Mouse (Mus musculus) midbrain, embryonic 10.5 days (tissue): ENCODE results near the gene Epha2. TPM values are rescaled to one million over a fixed set of nuclear protein-coding genes. Genes with fewer than 3 reads are reported as not detected.

Source experiments
- DNase-seq: peaks from one replicate; pipeline ENCODE4 v3.0.0-alpha.2; 2017; ENCODE audit warnings: low spot score
- H3K27ac ChIP-seq: fragments of 300-500 bp; sonication (generic); replicated peaks from 2 replicates; pipeline ENCODE4 v1.5.1; 2016; ENCODE audit warnings: mild to moderate bottlenecking
- H3K27me3 ChIP-seq: fragments of 300-500 bp; sonication (generic); 2 replicates; pipeline ENCODE4 v1.6.1; 2016; ENCODE audit warnings: low read depth, mild to moderate bottlenecking; ENCODE audit not compliant: poor library complexity, severe bottlenecking
- H3K36me3 ChIP-seq: fragments of 300-500 bp; sonication (generic); 2 replicates; pipeline ENCODE4 v1.6.1; 2016; ENCODE audit warnings: mild to moderate bottlenecking, moderate library complexity
- H3K4me1 ChIP-seq: fragments of 300-500 bp; sonication (generic); 2 replicates; pipeline ENCODE4 v1.6.1; 2016
- H3K4me3 ChIP-seq: fragments of 300-500 bp; sonication (generic); 2 replicates; pipeline ENCODE4 v1.5.1; 2016; ENCODE audit warnings: mild to moderate bottlenecking, moderate library complexity
- H3K9me3 ChIP-seq: fragments of 300-500 bp; sonication (generic); replicated peaks from 2 replicates; pipeline ENCODE4 v1.6.1; 2016; ENCODE audit warnings: mild to moderate bottlenecking
- WGBS: fragments of 180-500 bp; shearing (Covaris S2); methylation state at CpG from one replicate; pipeline ENCODE4 v1.1.7; 2016; 5-methylcytosine and 5-hydroxymethylcytosine counted together
- polyA plus RNA-seq: library from polyadenylated mRNA; unstranded; fragments of >200 nt; fragmentation: Nextera tagmentation; extraction: Ambion mirVana; gene quantifications from 2 replicates; pipeline ENCODE4 v1.2.1, GENCODE M21; 2016

Gene Epha2
- polyA plus RNA-seq, 1 experiment from 2014 or later = 3.6 TPM

GRCm38 (mm10) chr4:141345219-141345618, 44.2 kb downstream of the Epha2 start:
- 95% methylated on average over 12 of the region's 12 CpGs for WGBS
- no peak for DNase-seq
- Histone ChIP-seq H3K4me1 (peaks cover 39% of the 10 kb centered on the region), H3K27me3 (peaks cover 13% of the 10 kb centered on the region), H3K4me3 (no peak overlapping the region), H3K9me3 (no peaks in the 10 kb centered on the region), H3K27ac (no peak overlapping the region), H3K36me3 (no peaks in the 10 kb centered on the region)

- Histone ChIP-seq H3K27me3 (no peaks in the 10 kb centered on the region), H3K4me3 (no peak overlapping the region), H3K36me3 (no peaks in the 10 kb centered on the region), H3K9me3 (no peaks in the 10 kb centered on the region), H3K4me1 (peaks cover 29% of the 10 kb centered on the region), H3K27ac (0 out of 2 replicates have a peak overlapping the region, but pooled peaks have one; percentile 13)
- no peak for DNase-seq
- 75% methylated on average over 8 of the region's 8 CpGs for WGBS
Measured at GRCm38 (mm10) chr4:141347365-141347797, 46.3 kb downstream of the Epha2 start.

GRCm38 (mm10) chr4:141348616-141349015, 47.6 kb downstream of the Epha2 start:
- Histone ChIP-seq H3K36me3 (no peaks in the 10 kb centered on the region), H3K9me3 (no peaks in the 10 kb centered on the region), H3K27me3 (no peaks in the 10 kb centered on the region), H3K4me1 (peaks cover 28% of the 10 kb centered on the region), H3K4me3 (no peak overlapping the region), H3K27ac (no peak overlapping the region)
- no peak for DNase-seq
- 74% methylated on average over 11 of the region's 11 CpGs for WGBS

- WGBS = 88% methylated on average over 12 of the region's 12 CpGs
- no peaks in the 10 kb centered on the region for H3K36me3 ChIP-seq
Measured at GRCm38 (mm10) chr4:141350015-141350414, 49.0 kb downstream of the Epha2 start.

GRCm38 (mm10) chr4:141351972-141352371, 50.9 kb downstream of the Epha2 start:
- H3K36me3 ChIP-seq = no peaks in the 10 kb centered on the region
- no peaks in the 10 kb centered on the region for H3K9me3 ChIP-seq
- no peak for DNase-seq
- no peak overlapping the region for H3K27ac ChIP-seq
- peaks cover 31% of the 10 kb centered on the region for H3K4me1 ChIP-seq
- 67% methylated on average over 7 of the region's 7 CpGs for WGBS
- no peaks in the 10 kb centered on the region for H3K27me3 ChIP-seq
- no peak overlapping the region for H3K4me3 ChIP-seq

More at GRCm38 (mm10) chr4:141350015-141350414, 49.0 kb downstream of the Epha2 start:
- H3K27ac ChIP-seq = peak overlapping the region; percentile 46; the same call in 1 of the 2 replicates
- no peak for DNase-seq
- peaks cover 31% of the 10 kb centered on the region for H3K4me1 ChIP-seq
- no peaks in the 10 kb centered on the region for H3K9me3 ChIP-seq
- no peaks in the 10 kb centered on the region for H3K27me3 ChIP-seq
- no peak overlapping the region for H3K4me3 ChIP-seq

- peaks cover 24% of the 10 kb centered on the region for H3K4me1 ChIP-seq
- no peaks in the 10 kb centered on the region for H3K36me3 ChIP-seq
- 82% methylated on average over 5 of the region's 5 CpGs for WGBS
- no peaks in the 10 kb centered on the region for H3K27me3 ChIP-seq
- no peaks in the 10 kb centered on the region for H3K9me3 ChIP-seq
- H3K27ac ChIP-seq = no peak overlapping the region
- no peak overlapping the region for H3K4me3 ChIP-seq
- DNase-seq = no peak
Measured at GRCm38 (mm10) chr4:141352986-141353385, 51.9 kb downstream of the Epha2 start.

DNA sequence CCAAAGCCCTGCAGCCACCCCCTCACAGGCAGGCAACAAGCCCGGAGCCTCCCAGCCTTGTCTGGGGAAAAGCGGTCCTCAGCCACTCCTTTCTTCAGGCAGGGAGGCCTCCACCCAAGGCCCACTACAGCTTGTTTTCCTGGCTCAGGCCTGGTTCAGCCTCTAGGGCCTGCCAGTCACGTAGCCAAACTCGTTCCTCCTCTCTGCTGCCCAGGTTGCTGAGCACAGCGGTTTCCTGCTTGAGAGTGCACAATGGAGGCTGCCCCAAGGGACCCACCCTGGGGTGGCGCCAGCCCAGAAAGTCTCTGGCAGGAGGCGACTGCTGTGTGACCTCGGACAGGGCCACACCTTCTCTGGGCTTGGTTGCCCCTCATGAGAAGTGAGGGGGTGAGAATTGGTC, 52.8 kb downstream of the Epha2 start:
- peak overlapping the region; percentile 49; the same call in 1 of the 2 replicates for H3K27ac ChIP-seq
- DNase-seq = no peak
- peaks cover 15% of the 10 kb centered on the region for H3K4me1 ChIP-seq
- 66% methylated on average over 8 of the region's 8 CpGs for WGBS
- no peaks in the 10 kb centered on the region for H3K36me3 ChIP-seq
- H3K9me3 ChIP-seq = no peaks in the 10 kb centered on the region
- no peak overlapping the region for H3K4me3 ChIP-seq
- no peaks in the 10 kb centered on the region for H3K27me3 ChIP-seq

GRCm38 (mm10) chr4:141357811-141358210, 56.8 kb downstream of the Epha2 start:
- H3K4me1 ChIP-seq = peaks cover 36% of the 10 kb centered on the region
- no peaks in the 10 kb centered on the region for H3K9me3 ChIP-seq
- DNase-seq = no peak
- H3K36me3 ChIP-seq = no peaks in the 10 kb centered on the region
- peaks cover 22% of the 10 kb centered on the region for H3K27me3 ChIP-seq
- H3K27ac ChIP-seq = no peak overlapping the region
- H3K4me3 ChIP-seq = no peak overlapping the region

- Histone ChIP-seq H3K4me1 (peaks cover 39% of the 10 kb centered on the region), H3K4me3 (no peak overlapping the region), H3K27me3 (peaks cover 33% of the 10 kb centered on the region), H3K36me3 (no peaks in the 10 kb centered on the region), H3K9me3 (no peaks in the 10 kb centered on the region), H3K27ac (peak overlapping the region; percentile 70; the same call in 1 of the 2 replicates)
- WGBS = 85% methylated on average over 6 of the region's 6 CpGs
- DNase-seq = no peak
Measured at GRCm38 (mm10) chr4:141359222-141359621, 58.2 kb downstream of the Epha2 start.

GRCm38 (mm10) chr4:141360846-141361245, 59.8 kb downstream of the Epha2 start:
- WGBS = 28% methylated on average over 7 of the region's 7 CpGs
- no peaks in the 10 kb centered on the region for H3K36me3 ChIP-seq
- H3K4me1 ChIP-seq = peaks cover 45% of the 10 kb centered on the region
- peak; percentile 60 for DNase-seq
- H3K4me3 ChIP-seq = no peak overlapping the region
- H3K9me3 ChIP-seq = no peaks in the 10 kb centered on the region
- no peak overlapping the region for H3K27ac ChIP-seq
- peaks cover 50% of the 10 kb centered on the region for H3K27me3 ChIP-seq

GRCm38 (mm10) chr4:141362937-141363548, 62.0 kb downstream of the Epha2 start:
- peak; percentile 88 for DNase-seq
- peaks cover 53% of the 10 kb centered on the region for H3K4me1 ChIP-seq
- H3K36me3 ChIP-seq = no peaks in the 10 kb centered on the region
- H3K27ac ChIP-seq = peak overlapping the region; percentile 10; the same call in 1 of the 2 replicates
- no peak overlapping the region for H3K4me3 ChIP-seq
- 28% methylated on average over 11 of the region's 11 CpGs for WGBS
- H3K9me3 ChIP-seq = no peaks in the 10 kb centered on the region
- H3K27me3 ChIP-seq = peaks cover 72% of the 10 kb centered on the region

DNA sequence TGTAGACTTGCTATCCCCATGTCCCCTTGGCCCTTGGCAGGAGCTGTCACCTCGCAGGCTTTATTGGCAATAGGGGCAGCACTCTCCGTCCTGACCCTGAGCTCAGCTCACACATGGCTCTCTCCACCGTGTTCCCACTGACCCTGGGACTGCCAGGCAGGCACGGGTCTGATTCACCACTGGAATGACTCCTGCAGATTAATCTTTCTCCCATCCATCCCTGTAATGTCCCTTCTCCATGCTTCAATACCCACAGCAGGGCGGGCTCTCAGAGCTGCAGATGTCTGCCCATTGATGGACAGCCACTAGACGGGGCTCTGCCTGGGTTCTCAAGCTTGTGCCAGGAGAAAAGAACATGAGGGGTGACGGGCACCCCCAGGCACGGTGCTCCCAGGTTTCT, 64.1 kb downstream of the Epha2 start:
- no peak for DNase-seq
- Histone ChIP-seq H3K9me3 (no peaks in the 10 kb centered on the region), H3K27me3 (peaks cover 92% of the 10 kb centered on the region), H3K27ac (no peak overlapping the region), H3K4me3 (no peak overlapping the region), H3K36me3 (no peaks in the 10 kb centered on the region), H3K4me1 (peaks cover 50% of the 10 kb centered on the region)
- WGBS = 67% methylated on average over 8 of the region's 8 CpGs

- peaks cover 97% of the 10 kb centered on the region for H3K27me3 ChIP-seq
- no peaks in the 10 kb centered on the region for H3K9me3 ChIP-seq
- peaks cover 43% of the 10 kb centered on the region for H3K4me1 ChIP-seq
- no peak overlapping the region; the same call in 1 of the 2 replicates for H3K27ac ChIP-seq
- H3K4me3 ChIP-seq = no peak overlapping the region
- DNase-seq = no peak
- WGBS = 59% methylated on average over 7 of the region's 7 CpGs
- H3K36me3 ChIP-seq = no peaks in the 10 kb centered on the region
Measured at GRCm38 (mm10) chr4:141365876-141366275, 64.8 kb downstream of the Epha2 start.
